9 mouse cellular contexts compared by ENCODE assay signal in the genomic region with DNA sequence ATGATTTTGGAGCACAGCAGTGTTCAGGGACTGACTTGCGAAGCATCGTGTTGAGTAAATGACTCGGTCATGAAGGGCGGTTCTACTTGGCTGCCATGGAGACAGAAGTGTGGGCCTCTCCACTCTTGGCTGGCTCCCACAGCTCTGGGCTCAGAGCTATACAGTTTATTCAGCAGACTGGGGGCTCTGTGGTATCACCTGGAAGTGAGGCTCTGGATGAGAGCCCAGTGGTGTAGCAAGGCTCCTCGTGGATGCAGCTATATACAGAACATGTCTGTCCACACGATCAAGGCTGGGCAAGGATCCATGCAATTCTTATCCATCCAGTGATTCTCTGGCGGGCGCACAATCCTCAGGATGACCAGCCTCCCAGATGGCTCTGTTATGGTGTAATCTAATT.
A peak's percentile ranks its signal among the peaks of the same experiment; 100 is the strongest.
DNase-seq lines count a peak whose midpoint lies in the region; ATAC-seq and TF ChIP-seq lines count a peak whose summit lies in the region.
"Had no signal": no experiment of that assay in that cellular context is flagged by ENCODE, and none has a peak within 500 bp of the region (broad histone marks: within the 10 kb centered on the region; RNA-seq: fewer than 3 reads in every experiment).

No protein-coding gene starts in this region.

- no peaks in the 10 kb centered on the region for H3K4me1 ChIP-seq in liver, embryonic 12.5 days
- no peaks in the 10 kb centered on the region for H3K4me1 ChIP-seq in thymus, adult 2 months (replicated peaks; ENCODE audit: control insufficient read depth, insufficient read depth, low read length)
- H3K4me1 ChIP-seq: midbrain, embryonic 12.5 days had no signal

- no peak for TF ChIP-seq CTCF in thymus, adult 2 months (IDR thresholded peaks at IDR 0.05; ENCODE audit: borderline replicate concordance, control insufficient read depth, extremely low read depth, insufficient read depth, low read length, poor library complexity)

- intact Hi-C loops in gastrocnemius, postnatal 14 days (cut with DNase I; ENCODE audit: low total_unique reads): no loop called here
- intact Hi-C loops in left cerebral cortex, postnatal 25 days (cut with DNase I): no loop called here

- no peaks in the 10 kb centered on the region for H3K9me3 ChIP-seq in liver, embryonic 12.5 days (replicated peaks)
- H3K9me3 ChIP-seq: midbrain, embryonic 12.5 days had no signal

- 75% methylated on average over 8 of the region's 8 CpGs for WGBS in liver, embryonic 12.5 days (ENCODE audit: insufficient replicate concordance)
- WGBS in thymus, adult 2 months: 89% methylated on average over 8 of the region's 8 CpGs

- H3K36me3 ChIP-seq in liver, embryonic 12.5 days: no peaks in the 10 kb centered on the region
- no peaks in the 10 kb centered on the region for H3K36me3 ChIP-seq in thymus, adult 2 months (ENCODE audit: control insufficient read depth, insufficient read depth, low read length)
- H3K36me3 ChIP-seq: midbrain, embryonic 12.5 days had no signal

- no peaks in the 10 kb centered on the region for H3K27me3 ChIP-seq in liver, embryonic 12.5 days (replicated peaks)
- no peaks in the 10 kb centered on the region for H3K27me3 ChIP-seq in thymus, adult 2 months (ENCODE audit: control insufficient read depth, insufficient read depth, low read length)
- H3K27me3 ChIP-seq: midbrain, embryonic 12.5 days had no signal

- TF ChIP-seq POLR2A in thymus, adult 2 months (IDR thresholded peaks at IDR 0.05; ENCODE audit: control insufficient read depth, extremely low read depth, insufficient read depth, low read length, poor library complexity): no peak

- H3K4me2 ChIP-seq in liver, embryonic 12.5 days: no peak overlapping the region
- H3K4me2 ChIP-seq: midbrain, embryonic 12.5 days had no signal

- H3K9ac ChIP-seq in liver, embryonic 12.5 days: no peak overlapping the region
- H3K9ac ChIP-seq: midbrain, embryonic 12.5 days had no signal

- peak; percentile 9 for DNase-seq in liver
- peak; percentile 38 for DNase-seq in gastrocnemius, postnatal 14 days
- DNase-seq in left cerebral cortex, postnatal 25 days (ENCODE audit: low spot score in 2 of 2): peak; percentile 19 to 78
- peak; percentile 35 for DNase-seq in right cerebral cortex, postnatal 4 days
- DNase-seq in adrenal gland, postnatal 4 days (ENCODE audit: low spot score in 2 of 2): no peak
- DNase-seq in thymus, postnatal 4 days: no peak
- DNase-seq in thymus, adult 2 months: no peak

- no peak overlapping the region for H3K4me3 ChIP-seq in liver, embryonic 12.5 days
- no peak overlapping the region for H3K4me3 ChIP-seq in thymus, adult 2 months (ENCODE audit: control insufficient read depth, insufficient read depth, low read length)
- H3K4me3 ChIP-seq: midbrain, embryonic 12.5 days had no signal

- ATAC-seq in liver, embryonic 12.5 days: no peak

- no peak overlapping the region for H3K27ac ChIP-seq in liver, embryonic 12.5 days
- H3K27ac ChIP-seq in thymus, adult 2 months (ENCODE audit: control insufficient read depth, insufficient read depth, low read length): no peak overlapping the region
- H3K27ac ChIP-seq: midbrain, embryonic 12.5 days had no signal

Comparison
In these comparisons a context has a peak if more than half of its experiments do, and no peak if none do; other contexts are left out.
1. DNase-seq: peak in liver (single experiment), gastrocnemius, postnatal 14 days (single experiment), left cerebral cortex, postnatal 25 days (2 of 2) and right cerebral cortex, postnatal 4 days (single experiment); none in adrenal gland, postnatal 4 days (0 of 2), thymus, postnatal 4 days (single experiment) and thymus, adult 2 months (single experiment).